ENCODE assay signal across 11 mouse cellular contexts in genomic region chr9:96977287-96978145, GRCm38 (mm10). TPM values are rescaled to one million over a fixed set of nuclear protein-coding genes. Genes with fewer than 3 reads are reported as not detected.
DNase-seq lines count a peak whose midpoint lies in the region; ATAC-seq lines count a peak whose summit lies in the region.
"Had no signal": no experiment of that assay in that cellular context is flagged by ENCODE, and none has a peak within 500 bp of the region (broad histone marks: within the 10 kb centered on the region; RNA-seq: fewer than 3 reads in every experiment).

No protein-coding gene starts in this region.

- H3K27ac ChIP-seq in hindbrain, embryonic 12.5 days = peak overlapping the region; percentile 13
- peak overlapping the region; percentile 55 for H3K27ac ChIP-seq in midbrain, embryonic 14.5 days (replicated peaks; ENCODE audit: low read depth, low read length)
- H3K27ac ChIP-seq: lung, embryonic 15.5 days had no signal

- H3K4me1 ChIP-seq in hindbrain, embryonic 12.5 days = peaks cover 66% of the 10 kb centered on the region
- peaks cover 64% of the 10 kb centered on the region for H3K4me1 ChIP-seq in midbrain, embryonic 14.5 days (ENCODE audit: control insufficient read depth, insufficient read depth, low read length)

- H3K27me3 ChIP-seq in hindbrain, embryonic 12.5 days = 0 out of 2 replicates have a peak, but pooled peaks cover 3% of the 10 kb centered on the region
- H3K27me3 ChIP-seq in midbrain, embryonic 14.5 days (ENCODE audit: control insufficient read depth, insufficient read depth, low read length) = no peaks in the 10 kb centered on the region
- H3K27me3 ChIP-seq: lung, embryonic 15.5 days had no signal

- no peaks in the 10 kb centered on the region for H3K36me3 ChIP-seq in hindbrain, embryonic 12.5 days
- no peaks in the 10 kb centered on the region for H3K36me3 ChIP-seq in midbrain, embryonic 14.5 days (ENCODE audit: control insufficient read depth, insufficient read depth, low read length)
- H3K36me3 ChIP-seq: lung, embryonic 15.5 days had no signal

- ATAC-seq in hindbrain, embryonic 12.5 days (ENCODE audit: low FRiP score) = no peak
- ATAC-seq in midbrain, embryonic 14.5 days (ENCODE audit: low FRiP score, low TSS enrichment) = no peak

- peak; percentile 45 to 50 for DNase-seq in heart, adult 18-20 months
- no peak for DNase-seq in heart, adult 11 months
- DNase-seq in adrenal gland, postnatal 10 days = peak; percentile 64
- peak; percentile 68 for DNase-seq in midbrain, embryonic 14.5 days
- no peak for DNase-seq in thymus, postnatal 14 days
- no peak for DNase-seq in layer of hippocampus, adult 9-10 months (ENCODE audit: low spot score)
- no peak for DNase-seq in cerebellum, adult 8-10 months
- DNase-seq: cerebellum, adult 9-10 months; right cerebral cortex, adult 18-20 months had no signal

- WGBS in hindbrain, embryonic 12.5 days = 48% methylated on average over 13 of the region's 13 CpGs
- 33% methylated on average over 13 of the region's 13 CpGs for WGBS in midbrain, embryonic 14.5 days

- H3K9ac ChIP-seq in hindbrain, embryonic 12.5 days = no peak overlapping the region
- no peak overlapping the region for H3K9ac ChIP-seq in midbrain, embryonic 14.5 days (replicated peaks; ENCODE audit: low read length)
- H3K9ac ChIP-seq: lung, embryonic 15.5 days had no signal

- no peaks in the 10 kb centered on the region for H3K9me3 ChIP-seq in hindbrain, embryonic 12.5 days (replicated peaks)
- no peaks in the 10 kb centered on the region for H3K9me3 ChIP-seq in midbrain, embryonic 14.5 days (ENCODE audit: control insufficient read depth, low read length)
- H3K9me3 ChIP-seq: lung, embryonic 15.5 days had no signal

- H3K4me2 ChIP-seq in hindbrain, embryonic 12.5 days (replicated peaks) = no peak overlapping the region
- no peak overlapping the region for H3K4me2 ChIP-seq in midbrain, embryonic 14.5 days (ENCODE audit: low read length)
- H3K4me2 ChIP-seq: lung, embryonic 15.5 days had no signal

- no peak overlapping the region for H3K4me3 ChIP-seq in hindbrain, embryonic 12.5 days
- no peak overlapping the region for H3K4me3 ChIP-seq in midbrain, embryonic 14.5 days (replicated peaks; ENCODE audit: low read depth, low read length)
- H3K4me3 ChIP-seq: lung, embryonic 15.5 days had no signal

RNA-seq across cellular contexts. Expression of gene Spsb4, which starts 41.1 kb away (rescaled TPM):
- 1 to 10 TPM; 2.1 to 3.9 TPM for total RNA-seq in heart, adult 18-20 months (2021)
- 1 to 10 TPM; 1.5 to 3.5 TPM for total RNA-seq in adrenal gland, postnatal 10 days (2021)
- polyA plus RNA-seq in hindbrain, embryonic 12.5 days (2016; fragmentation: Nextera tagmentation; extraction: Ambion mirVana) = 88.2 and 89.2 TPM in 2 replicates
- 33.9 and 38.5 TPM in 2 replicates for polyA plus RNA-seq in midbrain, embryonic 14.5 days (2014; fragmentation: Nextera tagmentation; extraction: Ambion mirVana)

Comparison
In these comparisons a context has a peak if more than half of its experiments do, and no peak if none do; other contexts are left out.
1. DNase-seq: peak in heart, adult 18-20 months (2 of 2), adrenal gland, postnatal 10 days (single experiment) and midbrain, embryonic 14.5 days (single experiment); none in heart, adult 11 months (single experiment), thymus, postnatal 14 days (single experiment), layer of hippocampus, adult 9-10 months (single experiment) and cerebellum, adult 8-10 months (single experiment).